ENCODE assay signal across 10 mouse cellular contexts in genomic region chr7:46394933-46395332, GRCm38 (mm10).
"Had no signal": no experiment of that assay in that cellular context is flagged by ENCODE, and none has a peak within 500 bp of the region (broad histone marks: within the 10 kb centered on the region; RNA-seq: fewer than 3 reads in every experiment).

No protein-coding gene starts in this region.

- DNase-seq: lung, adult 2 months; lung, postnatal 14 days; lung, postnatal 36 days; right cerebral cortex, postnatal 14 days; thymus, adult 18-20 months; thymus, postnatal 14 days; thymus, postnatal 36 days had no signal

- ATAC-seq: lung, postnatal 0 days; midbrain, embryonic 13.5 days; midbrain, embryonic 15.5 days had no signal
